Mouse (Mus musculus) small intestine, adult 10 weeks (tissue): ENCODE data around the gene 5330417C22Rik. TPM values are rescaled to one million over a fixed set of nuclear protein-coding genes. Genes with fewer than 3 reads are reported as not detected.

Experiments
- polyA plus RNA-seq: library from polyadenylated mRNA; stranded (reverse); fragments of 350-450 nt; fragmentation: Illumina TruSeq; extraction: RNeasy Lipid Tissue Mini Kit (QIAGEN cat#74804); gene quantifications from one replicate; pipeline ENCODE4 v1.2.3, GENCODE M21; 2014; ENCODE audit warnings: low replicate concordance

The 5330417C22Rik gene
- 10.1 TPM for polyA plus RNA-seq

DNA sequence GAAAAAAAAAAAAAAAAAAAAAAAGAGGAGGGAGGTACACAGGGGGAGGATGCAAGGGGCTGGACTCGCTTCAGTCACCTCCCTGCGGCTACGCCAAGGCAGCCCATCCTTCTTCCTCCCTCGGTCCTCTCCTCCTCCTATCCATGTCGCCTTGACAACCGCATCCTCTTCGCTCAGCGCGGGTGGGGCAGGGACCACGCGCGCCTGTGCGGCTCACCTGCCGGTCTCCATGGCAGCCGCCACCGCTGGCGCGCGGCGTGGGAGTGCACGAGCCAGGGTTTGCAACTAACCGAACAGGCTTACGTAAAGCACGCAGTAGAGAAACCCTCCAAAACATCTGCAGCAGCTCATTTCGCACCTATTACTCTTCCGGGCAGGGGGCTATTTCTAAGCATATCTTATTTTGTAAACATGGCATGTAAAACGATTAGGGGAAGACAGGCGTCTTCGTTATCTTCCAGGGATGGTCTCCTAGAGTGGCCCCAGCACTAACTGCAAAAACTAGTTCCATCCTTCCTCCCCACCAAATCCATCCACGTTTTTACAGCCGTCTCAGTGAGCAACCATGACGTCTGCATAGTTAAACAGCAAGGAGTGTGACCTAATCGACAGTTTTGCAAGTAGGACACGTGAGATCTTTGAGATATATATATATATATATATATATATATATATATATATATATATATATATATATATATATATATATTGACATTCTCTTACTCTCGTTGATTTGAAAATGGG, at the start of gene 5330417C22Rik:
5330417C22Rik (minus strand) TSS at position 20 of the 744 bp plus-strand sequence.

DNA sequence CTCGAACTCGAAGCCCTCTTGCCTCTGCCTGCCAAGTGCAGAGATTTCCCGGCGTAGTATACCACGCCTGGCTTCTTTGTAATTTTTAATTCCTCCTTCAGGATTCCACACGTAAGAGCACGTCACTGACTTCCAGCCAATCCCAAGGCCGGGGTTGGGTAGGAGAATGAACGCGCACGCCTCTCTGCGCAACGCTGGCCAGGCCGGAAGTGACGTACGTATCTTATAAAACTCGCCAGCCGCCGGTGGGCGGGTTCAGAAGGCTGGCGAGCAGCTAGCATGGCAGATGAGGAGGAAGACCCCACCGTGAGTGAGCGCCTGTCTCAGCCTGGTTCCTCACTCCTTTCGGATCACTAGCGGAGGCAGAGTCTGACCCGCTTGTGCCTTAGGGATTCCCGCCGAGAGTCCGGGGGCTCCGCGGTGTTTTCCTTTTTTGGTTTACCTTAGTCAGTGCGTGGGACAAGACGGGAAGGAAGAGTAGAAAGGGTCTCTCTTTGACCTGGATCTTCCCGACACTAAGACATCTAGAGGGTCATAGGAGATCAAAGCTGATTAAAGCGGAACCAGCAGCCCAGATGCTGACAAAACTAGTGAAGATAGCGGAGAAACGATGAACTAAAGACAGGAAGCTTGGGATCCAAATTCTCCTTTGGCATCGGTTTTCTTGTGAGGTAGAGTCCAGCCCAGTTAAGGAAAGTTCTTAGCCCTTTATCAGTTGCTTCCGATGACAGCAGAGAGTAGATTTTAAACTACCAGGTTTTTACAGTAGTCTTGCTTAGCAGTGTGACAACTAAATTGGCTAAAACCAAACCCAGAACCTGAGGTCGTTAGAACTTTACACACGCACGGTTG, 35.3 kb upstream of the 5330417C22Rik start, which contains the start of gene Taf13:
Taf13 (plus strand) TSS at position 256 of the 852 bp plus-strand sequence.

DNA sequence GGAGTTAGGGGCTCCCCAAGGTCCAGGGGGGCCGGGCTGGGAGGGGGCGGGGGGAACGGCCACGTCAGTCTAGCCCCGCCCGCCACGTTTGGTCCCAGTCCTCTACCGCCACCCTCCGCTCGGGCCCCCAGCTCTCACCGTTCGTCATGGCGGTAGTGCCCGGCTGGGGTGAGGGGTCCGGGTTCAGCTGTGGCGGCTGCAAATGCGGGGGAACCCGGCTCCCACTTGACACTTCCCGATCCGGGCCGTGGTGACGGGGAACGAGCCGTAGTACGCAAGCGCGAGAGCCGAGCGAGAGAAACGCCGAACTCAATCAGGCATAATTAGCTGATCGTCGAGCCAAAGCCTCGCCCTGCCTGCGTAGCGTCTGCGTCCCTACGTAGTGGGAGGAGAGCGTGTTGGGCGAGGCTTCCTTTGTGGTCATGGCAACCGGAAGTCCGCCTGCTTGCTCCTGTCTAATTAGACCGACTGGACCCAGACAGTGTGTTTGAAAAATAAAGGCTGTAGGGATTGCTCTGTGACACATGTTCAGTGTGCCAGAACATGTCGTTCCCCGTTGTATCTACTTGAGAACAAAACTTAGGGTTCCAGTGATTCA, 25.9 kb upstream of the 5330417C22Rik start, which contains the start of gene Tmem167b:
Tmem167b (minus strand) TSS at position 334 of the 598 bp plus-strand sequence.

DNA sequence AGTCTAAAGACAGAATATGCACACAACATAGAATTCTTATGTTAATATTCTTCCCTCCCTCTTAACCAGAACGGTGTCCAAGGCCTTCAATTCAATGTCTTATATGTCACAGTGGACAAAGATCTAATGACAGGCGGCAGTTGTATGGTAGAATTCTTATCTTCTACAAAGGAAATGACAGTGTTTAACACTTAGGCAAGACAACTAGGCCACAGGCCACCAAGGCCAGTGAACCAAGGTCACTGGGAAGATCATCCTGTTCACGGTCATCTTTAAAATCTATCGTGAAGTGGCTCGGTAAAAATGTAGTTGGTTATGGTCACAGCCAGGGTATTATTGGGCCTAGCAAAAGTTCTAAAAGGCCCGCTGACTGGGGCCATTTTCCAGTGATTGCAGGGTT, 2.4 kb downstream of the 5330417C22Rik start, which contains the start of gene 1700013F07Rik:
1700013F07Rik (plus strand) TSS at position 200 of the 400 bp plus-strand sequence.

DNA sequence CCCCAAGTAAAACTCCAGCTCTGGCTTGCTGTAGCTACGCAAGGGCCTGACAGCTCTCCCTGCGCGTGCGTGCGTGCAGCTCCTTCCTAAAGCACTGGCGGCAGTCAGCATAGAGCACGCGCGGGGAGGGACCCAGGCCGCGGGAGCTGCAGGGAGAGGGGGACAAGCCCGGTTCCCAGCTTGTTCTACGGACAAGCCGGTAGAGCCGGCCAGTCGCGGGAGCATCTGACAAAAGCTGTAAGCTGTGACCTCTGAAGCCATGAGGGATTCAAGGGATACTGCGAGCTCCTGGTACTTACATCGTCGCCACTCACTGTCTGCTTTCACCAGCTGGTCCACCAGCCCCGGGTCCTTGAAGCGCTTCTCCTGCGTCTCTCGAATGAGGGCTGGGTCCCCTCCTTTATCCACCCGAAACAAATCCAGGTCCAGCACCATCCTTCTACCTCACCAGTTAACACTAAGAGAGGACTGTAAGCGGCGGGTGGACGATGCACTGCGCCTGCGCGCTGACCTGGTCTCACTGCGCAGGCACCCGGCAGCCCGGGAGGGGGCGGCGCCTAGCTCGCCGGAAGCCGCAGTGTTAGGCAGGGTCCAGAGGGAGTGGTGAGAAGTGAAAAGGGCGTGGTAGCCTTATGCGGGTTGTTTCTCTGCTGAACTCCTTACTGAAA, 91.5 kb downstream of the 5330417C22Rik start, which contains the start of gene Sars:
Sars (minus strand) TSS at position 512 of the 668 bp plus-strand sequence.

GRCm38 (mm10) chr3:108414857-108415830, 121.2 kb downstream of the 5330417C22Rik start, which contains the start of gene Celsr2:
Celsr2 (minus strand) TSS chr3:108415552.

Other genes with a start within 250 kb of the 5330417C22Rik start
- not detected for gene Mybphl, start 171.6 kb downstream of the 5330417C22Rik start, polyA plus RNA-seq
- gene Psrc1, start 152.7 kb downstream of the 5330417C22Rik start, polyA plus RNA-seq = not detected
- gene Celsr2, start 121.0 kb downstream of the 5330417C22Rik start, polyA plus RNA-seq = 0.15 TPM
- gene Sars, start 91.3 kb downstream of the 5330417C22Rik start, polyA plus RNA-seq = 6.9 TPM
- not detected for gene 1700013F07Rik, start 2.4 kb downstream of the 5330417C22Rik start, polyA plus RNA-seq
- 72.1 TPM for gene Tmem167b, start 25.9 kb upstream of the 5330417C22Rik start, polyA plus RNA-seq
- gene Taf13, start 35.2 kb upstream of the 5330417C22Rik start, polyA plus RNA-seq = 79.9 TPM
- 9.8 TPM for gene Wdr47, start 54.7 kb upstream of the 5330417C22Rik start, polyA plus RNA-seq
- 32.2 TPM for gene Clcc1, start 117.4 kb upstream of the 5330417C22Rik start, polyA plus RNA-seq
- gene Gpsm2, start 185.8 kb upstream of the 5330417C22Rik start, polyA plus RNA-seq = 43.4 TPM
- gene Aknad1, start 203.1 kb upstream of the 5330417C22Rik start, polyA plus RNA-seq = not detected